Mouse (Mus musculus) telencephalon, adult 2 months (tissue): ENCODE measurements at regions not wholly inside any gene's neighbourhood (a gene's known extent, or its start where the extent isn't known, plus 50 kb on each side); places are given as distances from the start of the nearest gene placed in this dataset.

Experiments used
- DNase-seq: peaks from one replicate; pipeline ENCODE4 v3.0.0-alpha.2; 2011; ENCODE audit warnings: low read depth, low spot score

DNA sequence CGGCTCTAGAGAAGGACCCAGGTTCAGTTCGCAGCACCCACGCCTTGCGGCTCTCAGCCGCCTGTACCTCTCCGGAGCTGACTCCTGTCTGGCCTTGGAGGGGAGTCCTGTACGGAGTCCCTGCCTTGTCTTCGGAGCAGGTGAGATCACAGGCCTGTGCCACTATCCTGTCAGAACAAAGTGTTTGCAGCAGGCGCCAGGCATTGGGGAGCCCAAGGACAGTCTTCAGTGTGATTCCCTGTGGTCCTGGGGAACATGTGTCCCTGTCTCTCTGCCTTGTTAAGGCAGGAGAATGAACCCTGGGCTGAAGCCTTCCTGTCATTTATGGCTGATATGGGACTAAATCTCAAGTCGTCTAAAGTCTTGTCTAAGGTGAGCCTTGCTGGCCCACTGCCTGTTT is 176.5 kb downstream of the Vrk1 start:
- DNase-seq: no peak

GRCm38 (mm10) chr12:106191771-106192170 is 181.7 kb downstream of the Vrk1 start:
- no peak for DNase-seq

DNA sequence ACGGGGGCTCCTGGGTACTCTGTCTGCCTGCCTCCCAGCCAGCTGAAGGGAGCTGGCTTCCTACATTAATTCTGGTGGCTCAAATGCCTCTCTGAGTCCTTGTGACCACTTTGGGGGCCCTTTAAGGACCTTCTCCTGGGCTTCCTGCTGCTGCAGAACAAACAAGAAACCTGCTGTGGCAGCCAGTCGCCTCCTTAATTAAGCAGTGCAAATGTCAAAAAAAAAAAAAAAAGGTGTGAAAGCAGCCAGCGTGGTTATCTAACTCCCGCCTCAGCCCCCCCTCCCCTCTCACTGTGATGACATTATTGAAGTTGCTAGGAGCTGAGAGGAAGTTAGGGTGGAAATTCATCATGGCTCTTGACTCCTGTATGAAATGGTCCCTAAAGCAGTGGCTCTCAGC is 189.3 kb downstream of the Vrk1 start:
- no peak for DNase-seq

DNA sequence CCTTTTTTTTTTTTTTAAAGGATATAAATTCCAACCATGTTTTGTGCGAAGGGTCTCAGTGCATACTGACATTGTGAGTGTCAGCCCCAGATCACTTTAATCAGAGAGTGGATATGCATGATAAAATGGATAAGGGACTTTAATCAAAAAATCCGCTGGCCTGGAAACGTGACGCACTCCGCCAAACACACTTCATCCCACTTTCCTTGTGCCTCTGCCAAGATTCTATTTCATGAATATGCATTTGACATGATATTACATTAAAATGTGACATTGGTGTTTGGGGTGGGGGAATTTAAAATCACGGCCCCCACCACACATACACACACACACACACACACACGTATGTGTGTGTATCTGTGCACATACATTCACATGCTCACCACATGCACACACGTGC is 193.5 kb downstream of the Vrk1 start:
- no peak for DNase-seq

DNA sequence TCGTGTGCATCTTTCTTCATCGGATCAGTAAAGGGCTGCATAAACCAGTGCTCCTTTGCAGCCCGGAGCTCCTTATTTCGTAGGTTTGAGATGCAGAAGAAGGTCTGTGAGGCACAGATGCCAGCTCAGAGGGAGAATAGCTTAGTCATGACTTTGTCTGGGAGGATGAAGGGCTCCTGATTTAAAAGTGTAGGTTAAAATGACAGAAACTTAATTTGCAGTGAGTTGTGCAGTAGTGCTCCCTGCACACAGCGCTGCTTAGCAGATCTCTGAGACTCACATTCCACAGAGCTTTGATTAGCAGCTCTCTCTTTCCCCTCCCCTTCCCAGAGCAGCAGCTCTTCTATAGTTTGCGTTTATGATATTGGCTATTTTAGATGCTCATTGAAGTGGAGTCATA is 200.9 kb downstream of the Vrk1 start:
- DNase-seq: no peak

- DNase-seq: no peak
These were observed 201.5 kb downstream of the Vrk1 start for GRCm38 (mm10) chr12:106211488-106211887.

- DNase-seq: no peak
These were observed 202.4 kb downstream of the Vrk1 start for GRCm38 (mm10) chr12:106212397-106212796.

DNA sequence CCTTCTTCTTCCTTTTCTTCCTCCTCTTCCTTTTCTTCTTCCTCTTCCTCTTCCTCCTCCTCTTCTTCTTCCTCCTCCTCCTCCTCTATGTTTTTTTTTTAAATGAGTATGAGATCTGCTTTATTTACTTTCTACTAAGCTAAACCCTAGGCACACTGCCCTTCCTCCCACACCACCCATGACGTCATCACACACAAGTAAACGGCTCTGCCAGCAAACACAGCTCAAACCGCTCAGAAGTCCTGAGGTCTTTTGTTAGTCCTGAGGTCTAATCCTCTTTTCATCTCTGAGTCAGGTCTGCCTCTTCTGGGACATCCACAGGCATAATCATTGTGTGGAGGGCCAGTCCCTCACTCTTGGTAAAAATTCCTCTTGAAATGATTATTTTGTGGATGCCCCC is 210.0 kb downstream of the Vrk1 start:
- no peak for DNase-seq

DNA sequence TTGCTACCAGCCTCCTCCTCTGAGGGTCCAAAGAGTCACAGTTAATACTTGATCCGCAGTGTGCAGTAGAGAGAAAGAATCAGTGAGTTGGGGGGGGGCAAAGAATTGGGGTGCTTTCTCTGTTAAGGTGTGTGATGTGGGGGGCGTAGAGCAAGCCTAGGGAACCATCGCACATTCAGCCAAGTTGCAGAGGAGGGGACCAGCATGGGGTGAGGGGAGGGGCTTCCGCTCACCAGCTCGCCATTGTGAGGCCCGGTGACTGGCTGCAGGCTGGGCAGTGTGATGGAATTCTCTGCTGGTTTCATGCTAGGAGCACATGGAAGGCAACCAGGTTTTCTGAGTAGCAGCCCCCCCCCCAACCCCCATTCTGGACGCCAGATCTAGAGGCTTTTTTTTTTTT is 216.2 kb downstream of the Vrk1 start:
- DNase-seq: no peak

DNA sequence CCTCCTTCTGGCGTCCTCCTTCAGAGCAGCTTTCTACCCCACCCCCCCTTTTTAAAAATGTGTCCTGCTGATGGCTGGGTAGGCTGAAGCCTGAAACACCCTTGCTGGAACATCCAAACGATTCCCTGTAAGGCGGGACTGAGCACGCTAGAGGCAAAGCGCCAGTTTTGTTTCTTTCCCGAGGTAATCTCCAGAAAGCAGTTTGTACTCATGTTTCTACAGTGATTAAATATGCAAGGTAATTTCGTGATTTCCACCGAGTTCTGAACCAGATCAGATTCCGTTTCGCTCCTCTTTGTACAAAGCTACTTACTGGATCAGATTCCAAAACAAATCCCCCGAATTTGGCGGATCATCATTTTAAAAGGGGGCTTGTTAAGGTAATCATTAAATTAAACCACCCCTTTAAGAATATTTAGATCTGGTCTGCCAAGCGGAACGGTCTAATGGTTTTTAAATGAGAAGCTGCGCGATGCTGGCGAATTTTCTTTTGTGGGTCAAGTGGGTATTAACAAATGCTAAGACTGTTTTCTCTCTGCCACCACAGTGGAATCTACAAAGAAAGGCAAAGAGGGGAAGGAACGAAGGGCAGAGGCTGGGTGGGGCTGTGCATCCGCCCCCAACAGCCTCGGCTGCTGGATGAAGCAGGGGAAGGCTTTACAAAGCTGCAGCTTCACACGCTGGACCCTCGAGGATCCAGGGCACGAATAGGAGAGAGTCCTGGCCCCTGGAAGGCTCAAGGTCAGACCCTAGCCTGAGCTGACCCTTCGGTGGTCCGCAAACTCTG is 216.9 kb downstream of the Vrk1 start:
- DNase-seq: no peak

GRCm38 (mm10) chr12:106227563-106227840 is 217.5 kb downstream of the Vrk1 start:
- no peak for DNase-seq

DNA sequence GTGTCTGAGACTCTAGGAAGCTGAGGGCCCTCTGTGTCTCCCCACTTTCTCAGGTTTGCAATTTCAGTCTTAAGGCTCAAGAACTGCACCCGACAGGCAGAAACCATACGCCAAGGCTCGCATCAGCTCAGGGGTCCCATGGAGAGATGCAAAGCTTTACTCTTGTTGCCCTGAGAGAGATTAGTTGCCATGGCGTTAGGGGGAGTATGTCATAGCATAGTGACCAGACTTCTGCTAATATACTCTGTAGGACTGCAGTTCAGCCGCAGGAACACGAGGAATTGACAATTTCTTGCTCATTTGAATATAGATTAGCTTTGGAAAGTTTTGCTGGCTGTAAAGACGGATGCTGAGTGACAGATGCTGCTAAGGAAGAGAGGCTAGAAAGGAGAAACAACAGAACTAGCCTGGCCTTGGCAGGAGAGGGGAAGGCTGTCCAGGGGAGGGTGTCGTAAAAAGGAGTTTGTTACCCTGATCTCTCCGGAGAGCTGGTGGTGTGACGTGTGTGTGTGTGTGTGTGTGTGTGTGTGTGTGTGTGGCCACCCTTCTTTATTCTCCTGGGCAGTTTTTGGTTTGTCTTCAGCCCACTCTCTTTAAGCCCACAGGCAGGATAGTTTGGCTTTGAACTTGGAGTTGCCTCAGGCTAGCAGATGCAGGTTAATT is 235.3 kb downstream of the Vrk1 start:
- DNase-seq: no peak

DNA sequence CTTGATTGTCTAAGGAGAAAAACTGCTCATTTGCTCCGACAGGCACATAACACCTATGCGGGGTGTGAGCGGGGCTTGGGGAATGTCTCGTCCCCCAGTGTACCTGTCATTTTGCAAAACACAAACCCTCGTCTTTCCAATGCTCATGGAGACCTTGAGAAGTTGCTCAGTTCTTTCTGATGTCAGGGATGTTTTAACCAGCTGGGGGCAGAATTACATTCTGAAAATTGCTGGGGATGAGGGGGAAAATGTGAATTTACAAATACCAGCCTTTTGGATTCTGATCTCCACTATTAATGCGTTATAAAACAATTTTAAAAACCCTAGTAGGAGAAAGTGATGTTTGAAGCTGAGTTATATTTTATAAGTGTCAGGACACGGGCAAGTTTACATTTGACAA is 263.6 kb downstream of the Vrk1 start:
- DNase-seq: no peak

DNA sequence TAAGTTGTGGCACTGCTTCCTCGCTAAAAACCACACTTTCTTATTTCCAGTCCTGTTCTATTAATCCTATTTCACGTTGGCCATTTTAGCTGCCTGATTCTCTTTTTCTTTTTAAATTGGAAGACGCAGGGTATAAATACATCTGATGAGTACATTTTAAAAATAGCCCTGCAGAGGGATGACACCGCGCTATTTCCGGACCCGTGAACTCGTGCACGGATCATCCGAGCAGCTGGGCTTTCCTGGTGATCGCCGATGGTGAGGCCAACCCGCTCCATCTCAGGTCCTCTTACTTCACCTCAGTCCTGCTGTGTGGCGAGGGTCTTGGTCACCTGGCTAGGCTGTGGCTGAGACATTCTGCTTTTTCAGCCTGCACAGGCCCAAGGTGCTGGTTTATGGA is 267.9 kb downstream of the Vrk1 start:
- no peak for DNase-seq

DNA sequence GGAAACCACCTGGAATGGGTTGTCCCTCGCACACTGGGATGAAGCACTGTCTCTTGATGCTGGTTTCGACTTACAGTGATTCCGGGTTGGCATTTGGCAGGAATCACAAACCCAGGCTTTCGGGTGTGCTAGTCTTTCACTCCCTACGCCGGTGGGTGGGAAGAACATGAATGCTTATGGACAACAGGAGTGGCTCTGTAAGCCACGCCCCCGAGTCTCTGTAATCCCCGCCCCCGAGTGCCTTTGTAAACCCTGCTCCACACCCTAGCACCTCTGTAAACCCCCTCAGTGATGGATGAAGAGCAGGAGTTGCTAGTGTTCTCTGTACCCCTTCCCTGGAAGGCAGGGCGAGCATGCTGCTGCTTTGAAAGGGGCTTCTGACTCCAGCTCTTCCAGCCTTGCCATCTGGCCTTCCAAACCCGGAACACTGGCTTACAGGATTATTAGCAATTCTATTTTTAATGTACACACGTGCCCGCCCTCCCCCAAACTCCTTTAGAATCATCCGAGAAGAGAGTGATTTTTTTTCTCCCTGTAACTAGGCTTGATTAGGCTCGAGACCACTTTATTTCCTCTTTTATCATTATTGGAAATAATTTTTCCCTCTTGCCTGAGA is 272.6 kb downstream of the Vrk1 start:
- DNase-seq: no peak

- no peak for DNase-seq
These were observed 274.8 kb downstream of the Vrk1 start for GRCm38 (mm10) chr12:106284814-106285213.

DNA sequence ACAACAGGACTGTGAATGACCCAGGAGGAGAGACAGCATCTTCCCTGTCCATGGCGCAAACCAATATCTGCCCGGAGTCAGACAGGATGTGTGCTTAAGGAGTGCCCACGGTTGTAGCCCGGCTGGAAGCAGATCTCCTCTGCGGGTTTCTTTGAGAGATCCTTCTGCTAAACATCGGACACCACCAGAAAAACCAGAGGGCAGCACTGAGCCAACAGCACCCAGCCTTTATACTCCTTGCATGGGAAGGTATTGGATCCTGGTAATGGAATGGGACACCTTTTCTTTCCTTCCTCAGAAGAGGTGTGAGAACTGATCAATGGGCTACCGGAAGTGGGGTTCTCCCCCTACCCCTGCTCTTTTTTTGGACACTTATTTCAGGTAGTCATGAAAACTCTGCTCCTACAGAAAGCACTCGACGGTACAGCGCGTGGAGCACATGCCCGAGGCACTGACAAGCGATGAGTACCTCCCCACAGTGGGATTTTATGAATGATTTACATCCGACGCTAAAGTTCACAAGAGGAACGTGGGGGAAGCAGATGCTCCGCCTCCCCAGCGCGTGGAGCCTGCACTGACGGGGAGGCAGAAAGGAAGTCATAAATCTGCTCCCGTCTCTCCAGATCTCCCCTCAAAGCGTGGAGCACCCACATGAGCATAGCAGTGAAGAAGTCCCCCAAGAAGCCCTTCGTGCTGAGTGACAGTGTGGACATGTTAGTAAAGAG is 278.9 kb downstream of the Vrk1 start:
- DNase-seq: no peak

DNA sequence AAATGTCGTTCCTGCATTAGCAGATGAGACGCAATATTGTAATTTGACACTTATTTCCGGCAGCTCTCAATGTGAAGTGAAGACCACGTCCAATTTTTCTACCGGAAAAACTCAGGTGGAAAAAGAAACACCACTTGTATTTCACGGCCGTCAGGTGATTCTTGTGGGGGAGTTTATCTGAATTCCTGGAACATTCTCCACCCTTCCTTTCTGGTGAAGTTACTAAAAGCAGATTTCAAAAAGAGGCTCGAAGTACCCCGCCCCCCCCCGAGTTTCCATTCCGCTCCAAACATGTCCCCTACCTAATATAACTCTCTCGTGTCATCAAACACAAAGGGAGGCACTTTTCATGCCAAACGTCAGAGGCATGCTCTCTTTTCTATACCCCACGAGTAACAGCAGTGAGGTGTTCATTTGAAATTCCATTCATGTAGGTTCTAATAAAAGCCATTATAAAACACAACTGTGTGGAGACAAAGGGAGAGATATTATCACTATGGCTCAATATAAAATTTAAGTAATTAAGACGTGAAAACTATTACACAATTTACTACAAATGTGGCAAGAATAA is 281.5 kb downstream of the Vrk1 start:
- DNase-seq: no peak

- no peak for DNase-seq
These were observed 283.1 kb downstream of the Vrk1 start for GRCm38 (mm10) chr12:106293117-106293516.

- no peak for DNase-seq
These were observed 285.6 kb downstream of the Vrk1 start for GRCm38 (mm10) chr12:106295596-106295995.

GRCm38 (mm10) chr12:106302617-106303016 is 292.6 kb downstream of the Vrk1 start:
- DNase-seq: no peak

DNA sequence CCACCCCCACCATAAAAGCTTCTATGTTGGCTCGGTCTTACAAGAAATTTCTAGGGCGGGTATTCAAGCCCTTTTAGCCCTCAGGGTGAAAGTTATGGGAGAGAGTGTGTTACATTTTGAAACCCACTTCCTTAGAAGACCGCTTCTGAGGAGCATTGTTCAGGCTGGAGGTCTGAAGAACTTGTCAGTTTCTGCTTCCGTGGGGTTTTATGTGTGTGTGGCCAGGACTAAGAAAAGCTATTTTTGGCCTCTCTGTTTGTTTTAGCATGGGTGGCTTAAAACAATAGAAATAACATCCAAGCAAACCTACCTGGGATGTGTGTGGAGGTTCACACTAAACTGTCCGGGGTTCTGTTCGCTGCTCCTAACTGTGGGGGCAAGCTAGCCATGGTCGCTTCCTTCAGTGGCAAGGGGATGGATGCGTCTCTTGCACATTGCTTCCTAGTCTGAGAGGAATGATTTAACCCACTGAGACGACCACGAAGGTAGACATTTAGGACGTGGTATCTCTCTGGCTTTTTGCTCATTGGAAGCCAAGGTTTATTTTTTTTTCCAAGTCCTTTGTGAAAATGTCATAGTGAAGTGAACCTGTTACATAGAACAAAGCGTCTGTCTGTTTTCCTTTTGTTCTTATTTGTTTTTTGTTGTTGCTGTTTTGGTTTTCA is 298.4 kb downstream of the Vrk1 start:
- no peak for DNase-seq
